Mouse (Mus musculus): ENCODE data around the gene Oosp1.

Gene Oosp1

DNA sequence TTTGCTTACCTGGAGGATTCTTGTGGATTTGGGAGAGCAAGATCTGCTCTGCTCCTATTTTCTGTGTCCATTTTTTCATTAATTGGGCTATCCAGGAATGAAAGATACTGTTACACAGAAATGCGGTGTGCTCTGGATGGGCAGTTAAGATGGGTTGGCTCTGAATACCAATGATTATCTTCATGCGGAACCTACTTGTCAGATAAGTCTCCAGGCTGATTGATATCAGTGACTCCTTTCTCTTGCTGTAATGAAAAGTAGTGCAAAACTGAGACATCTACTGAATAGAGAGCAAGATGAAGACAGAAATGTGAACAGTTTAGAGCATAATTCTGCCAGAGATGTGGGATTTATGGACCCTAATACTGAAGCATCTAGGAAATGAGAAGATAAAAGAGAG, 67.4 kb downstream of the Oosp1 start, which contains the start of gene Ms4a2:
Ms4a2 (minus strand) TSS at position 169 of the 400 bp plus-strand sequence.
- DNase-seq (ENCODE audit: low spot score in 2 of 2), result no peak

DNA sequence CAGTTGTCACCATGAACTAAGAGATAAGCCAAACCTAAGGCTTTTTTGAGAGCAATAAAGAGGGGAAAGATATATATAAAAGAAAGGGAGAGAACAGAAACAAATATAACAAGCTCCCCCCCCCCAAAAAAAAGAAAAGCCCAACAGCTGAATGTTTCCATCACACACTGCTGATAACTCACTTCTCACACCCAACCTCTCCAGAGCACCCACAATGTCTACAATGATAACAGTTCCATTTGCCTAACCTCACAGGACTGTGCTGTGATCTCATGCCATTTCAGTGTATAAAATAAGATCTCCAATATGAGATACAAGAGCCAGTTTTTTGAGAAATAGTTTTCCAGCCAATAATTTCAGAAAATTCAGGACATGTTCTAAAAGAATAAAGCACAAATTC, 73.0 kb downstream of the Oosp1 start:
- DNase-seq (ENCODE audit: low spot score in 2 of 2), result no peak

Data from spleen, postnatal 10 days (tissue).